Mouse (Mus musculus) heart, adult 2 months (tissue): Measurements from ENCODE around the gene 4930469K13Rik. TPM values are rescaled to one million over a fixed set of nuclear protein-coding genes. Genes with fewer than 3 reads are reported as not detected.

Experiments
- DNase-seq, 2 experiments: peaks; one replicate each; pipeline ENCODE4 v3.0.0; 2021
- H3K27ac ChIP-seq: fragments of 200-600 bp; 2 replicates; pipeline ENCODE4 v1.8.1; 2022
- H3K27me3 ChIP-seq: fragments of 200-500 bp; 2 replicates; pipeline ENCODE4 v1.6.1; 2012; ENCODE audit warnings: mild to moderate bottlenecking, low read length, inconsistent platforms, mixed read lengths; ENCODE audit not compliant: control insufficient read depth, insufficient read depth
- H3K36me3 ChIP-seq: fragments of 200-500 bp; 2 replicates; pipeline ENCODE4 v1.6.1; 2012; ENCODE audit warnings: low read length, inconsistent platforms; ENCODE audit not compliant: control insufficient read depth, insufficient read depth
- H3K4me1 ChIP-seq: fragments of 200-500 bp; 2 replicates; pipeline ENCODE4 v1.6.1; 2011; ENCODE audit warnings: low read length; ENCODE audit not compliant: control insufficient read depth, insufficient read depth
- H3K4me3 ChIP-seq: fragments of 200-600 bp; 2 replicates; pipeline ENCODE4 v1.8.1; 2022
- H3K79me2 ChIP-seq: fragments of 200-500 bp; replicated peaks from 2 replicates; pipeline ENCODE4 v1.6.1; 2012; ENCODE audit warnings: mild to moderate bottlenecking, inconsistent platforms, low read length, moderate library complexity, mixed read lengths; ENCODE audit not compliant: control insufficient read depth, insufficient read depth
- H3K9ac ChIP-seq: fragments of 200-500 bp; 2 replicates; pipeline ENCODE4 v1.6.1; 2012; ENCODE audit warnings: low read depth, mild to moderate bottlenecking, control low read depth, inconsistent platforms, low read length, mixed read lengths
- CTCF ChIP-seq: fragments of 200-600 bp; IDR thresholded peaks from 2 replicates; pipeline ENCODE4 v1.8.1; 2022; ENCODE audit warnings: antibody characterized with exemption, mild to moderate bottlenecking, moderate library complexity
- EP300 ChIP-seq: fragments of 200-500 bp; IDR thresholded peaks from 2 replicates; pipeline ENCODE4 v1.6.1; 2011; ENCODE audit warnings: low read depth, low read length, control low read depth; ENCODE audit not compliant: insufficient read depth
- POLR2A ChIP-seq: fragments of 200-500 bp; IDR thresholded peaks from 2 replicates; pipeline ENCODE4 v1.6.1; 2011; ENCODE audit warnings: mild to moderate bottlenecking, low read depth, low read length, control low read depth; ENCODE audit not compliant: insufficient read depth
- WGBS: fragments of 180-500 bp; shearing (Covaris S2); methylation state at CpG from one replicate; pipeline ENCODE4 v1.1.7; 2018; 5-methylcytosine and 5-hydroxymethylcytosine counted together
- intact Hi-C: fragments of 180-260 bp; cut with DNase I; formaldehyde crosslinking; loops from one replicate; pipeline ENCODE4 v1.15.1; 2025
- polyA plus RNA-seq: library from polyadenylated mRNA; depleted of rRNA; stranded (reverse); fragments of >200 nt; gene quantifications from 2 replicates; pipeline ENCODE4 v1.2.3, GENCODE M21; 2012
- total RNA-seq, 2 experiments: library from RNA; stranded (reverse); gene quantifications; 2 replicates each; pipeline ENCODE4 v1.2.3; 2021

4930469K13Rik gene
- total and polyA plus RNA-seq, 3 experiments = not detected

- H3K9ac ChIP-seq = no peak overlapping the region
- no peaks in the 10 kb centered on the region for H3K27me3 ChIP-seq
- no peak overlapping the region for H3K27ac ChIP-seq
- H3K4me1 ChIP-seq = peaks cover 6% of the 10 kb centered on the region
- no peaks in the 10 kb centered on the region for H3K79me2 ChIP-seq
- intact Hi-C loops = no loop called here
- TF ChIP-seq EP300 (0 out of 2 replicates have a peak, but pooled peaks have one; percentile 32), POLR2A (no peak), CTCF (peak; percentile 78)
- H3K4me3 ChIP-seq = no peak overlapping the region
- 41% methylated on average over 9 of the region's 9 CpGs for WGBS
- no peaks in the 10 kb centered on the region for H3K36me3 ChIP-seq
- peak; percentile 36 to 37 for DNase-seq
Observed at GRCm38 (mm10) chr11:34008702-34009101, 89.7 kb downstream of the 4930469K13Rik start.

GRCm38 (mm10) chr11:34008214-34008613 is 90.1 kb downstream of the 4930469K13Rik start:
- TF ChIP-seq POLR2A (no peak), CTCF (no peak), EP300 (no peak)
- intact Hi-C loops = no loop called here
- no peak overlapping the region for H3K27ac ChIP-seq

GRCm38 (mm10) chr11:34007616-34008015 is 90.7 kb downstream of the 4930469K13Rik start:
- intact Hi-C loops = no loop called here
- Histone ChIP-seq H3K27me3 (no peaks in the 10 kb centered on the region), H3K27ac (no peak overlapping the region), H3K4me1 (peaks cover 6% of the 10 kb centered on the region), H3K4me3 (no peak overlapping the region), H3K36me3 (no peaks in the 10 kb centered on the region), H3K9ac (no peak overlapping the region), H3K79me2 (no peaks in the 10 kb centered on the region)
- TF ChIP-seq POLR2A (no peak), EP300 (no peak), CTCF (no peak)
- no peak for DNase-seq
- 66% methylated on average over 2 of the region's 2 CpGs for whole genome bisulfite sequencing

More at GRCm38 (mm10) chr11:34008214-34008613, 90.1 kb downstream of the 4930469K13Rik start:
- no peak overlapping the region for H3K4me3 ChIP-seq
- H3K27me3 ChIP-seq = no peaks in the 10 kb centered on the region
- no peaks in the 10 kb centered on the region for H3K36me3 ChIP-seq
- H3K4me1 ChIP-seq = peaks cover 6% of the 10 kb centered on the region
- H3K9ac ChIP-seq = no peak overlapping the region
- no peaks in the 10 kb centered on the region for H3K79me2 ChIP-seq
- WGBS = 59% methylated on average over 11 of the region's 11 CpGs
- DNase-seq = peak in 1 of 2 experiments; percentile 45

- no peak overlapping the region for H3K4me3 ChIP-seq
- H3K27ac ChIP-seq = no peak overlapping the region
- no peak overlapping the region for H3K9ac ChIP-seq
- no peaks in the 10 kb centered on the region for H3K36me3 ChIP-seq
- 66% methylated on average over 5 of the region's 5 CpGs for whole genome bisulfite sequencing
- TF ChIP-seq CTCF = no peak
- no peak for TF ChIP-seq POLR2A
- TF ChIP-seq EP300 = no peak
- DNase-seq = no peak
- intact Hi-C loops = loop anchor here (2.0 to 5.0 kb wide), 2 partner anchors 70 to 210 kb away; no protein-coding TSS in a partner anchor
- H3K27me3 ChIP-seq = no peaks in the 10 kb centered on the region
- no peaks in the 10 kb centered on the region for H3K4me1 ChIP-seq
- no peaks in the 10 kb centered on the region for H3K79me2 ChIP-seq
Observed at GRCm38 (mm10) chr11:34002593-34002965, 95.8 kb downstream of the 4930469K13Rik start.

- intact Hi-C loops = loop anchor here (2.0 to 5.0 kb wide), 2 partner anchors 71 to 210 kb away; no protein-coding TSS in a partner anchor
- no peak overlapping the region for H3K27ac ChIP-seq
- 5% methylated on average over 5 of the region's 5 CpGs for WGBS
- TF ChIP-seq CTCF (peak; percentile 88), POLR2A (no peak)
- H3K79me2 ChIP-seq = no peaks in the 10 kb centered on the region
- no peak overlapping the region for H3K9ac ChIP-seq
- H3K36me3 ChIP-seq = no peaks in the 10 kb centered on the region
- peak; percentile 45 to 68 for DNase-seq
- no peaks in the 10 kb centered on the region for H3K27me3 ChIP-seq
- no peak overlapping the region for H3K4me3 ChIP-seq
- H3K4me1 ChIP-seq = no peaks in the 10 kb centered on the region
Observed at GRCm38 (mm10) chr11:34001938-34002592, 96.3 kb downstream of the 4930469K13Rik start.

- no peak overlapping the region for H3K9ac ChIP-seq
- no peaks in the 10 kb centered on the region for H3K36me3 ChIP-seq
- TF ChIP-seq POLR2A (no peak), EP300 (no peak), CTCF (no peak)
- intact Hi-C loops = loop anchor here (5.0 kb wide), 1 partner anchor 212 kb away; no protein-coding TSS in a partner anchor
- H3K4me3 ChIP-seq = no peak overlapping the region
- no peaks in the 10 kb centered on the region for H3K79me2 ChIP-seq
- H3K4me1 ChIP-seq = no peaks in the 10 kb centered on the region
- peak in 1 of 2 experiments; percentile 1 for DNase-seq
- no peaks in the 10 kb centered on the region for H3K27me3 ChIP-seq
- WGBS = 73% methylated on average over 3 of the region's 3 CpGs
- no peak overlapping the region for H3K27ac ChIP-seq
Observed at GRCm38 (mm10) chr11:34000416-34000815, 97.9 kb downstream of the 4930469K13Rik start.
